ENCODE assay signal across 8 mouse cellular contexts in the genomic region with DNA sequence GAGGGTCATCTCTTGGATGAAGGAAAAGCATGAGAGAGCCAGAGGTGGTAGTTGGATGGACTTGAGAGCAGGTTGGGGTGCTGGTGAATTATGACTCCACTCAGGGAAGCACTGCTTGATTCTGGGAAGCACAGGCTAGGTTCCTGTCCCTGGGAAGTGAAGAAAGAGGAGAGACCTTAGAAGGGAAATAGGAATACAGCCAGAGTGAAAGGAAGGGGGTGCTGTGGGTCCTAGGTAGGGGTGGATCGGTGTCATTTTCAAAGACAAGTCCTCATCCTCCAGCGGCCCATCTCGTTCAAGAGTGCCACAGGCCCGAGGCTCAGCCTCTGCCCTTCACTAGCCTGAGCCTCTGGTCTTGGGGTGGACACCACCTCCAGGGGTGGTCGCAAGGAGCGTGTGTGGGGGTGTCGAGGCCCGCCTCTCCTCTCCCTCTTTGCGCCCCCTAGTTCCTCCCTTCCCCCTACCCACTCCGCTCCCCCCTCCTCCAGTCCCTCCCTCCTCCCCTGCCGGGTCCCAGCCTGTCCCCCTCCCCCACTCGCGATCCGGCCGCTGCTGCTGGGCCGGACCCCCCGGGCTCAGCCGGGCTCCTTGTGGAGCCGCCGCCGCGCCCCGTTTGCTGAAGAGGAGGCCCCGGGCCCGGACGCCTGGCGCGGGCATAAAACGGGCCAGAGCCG. TPM values are rescaled to one million over a fixed set of nuclear protein-coding genes. Genes with fewer than 3 reads are reported as not detected.
DNase-seq lines count a peak whose midpoint lies in the region; ATAC-seq lines count a peak whose summit lies in the region.

No protein-coding gene starts in this region.

- peak overlapping the region; percentile 79 for H3K9ac ChIP-seq in heart, embryonic 12.5 days
- peak overlapping the region; percentile 76 for H3K9ac ChIP-seq in intestine, embryonic 15.5 days
- peak overlapping the region; percentile 86 for H3K9ac ChIP-seq in neural tube, embryonic 12.5 days

- peak overlapping the region; percentile 71 for H3K4me3 ChIP-seq in heart, embryonic 12.5 days
- peak overlapping the region; percentile 65 for H3K4me3 ChIP-seq in intestine, embryonic 15.5 days (replicated peaks)
- H3K4me3 ChIP-seq in neural tube, embryonic 12.5 days, result peak overlapping the region; percentile 71

- H3K27me3 ChIP-seq in heart, embryonic 12.5 days (replicated peaks), result peaks cover 59% of the 10 kb centered on the region
- H3K27me3 ChIP-seq in intestine, embryonic 15.5 days (replicated peaks), result peaks cover 26% of the 10 kb centered on the region
- H3K27me3 ChIP-seq in neural tube, embryonic 12.5 days (replicated peaks), result peaks cover 26% of the 10 kb centered on the region

- no peaks in the 10 kb centered on the region for H3K36me3 ChIP-seq in heart, embryonic 12.5 days
- no peaks in the 10 kb centered on the region for H3K36me3 ChIP-seq in intestine, embryonic 15.5 days
- 0 out of 2 replicates have a peak, but pooled peaks cover 4% of the 10 kb centered on the region for H3K36me3 ChIP-seq in neural tube, embryonic 12.5 days

- no peak overlapping the region for H3K27ac ChIP-seq in heart, embryonic 12.5 days (ENCODE audit: poor library complexity, severe bottlenecking)
- peak overlapping the region; percentile 78 for H3K27ac ChIP-seq in intestine, embryonic 15.5 days
- H3K27ac ChIP-seq in neural tube, embryonic 12.5 days, result peak overlapping the region; percentile 62

- 0 out of 2 replicates have a peak, but pooled peaks have one; percentile 9 for ATAC-seq in heart, embryonic 12.5 days (ENCODE audit: insufficient number of reproducible peaks, low FRiP score)
- ATAC-seq in intestine, embryonic 15.5 days, result peak; percentile 29
- peak; percentile 51 for ATAC-seq in neural tube, embryonic 12.5 days (ENCODE audit: low FRiP score, low read depth)

- peaks cover 19% of the 10 kb centered on the region for H3K4me1 ChIP-seq in heart, embryonic 12.5 days (replicated peaks)
- H3K4me1 ChIP-seq in intestine, embryonic 15.5 days (replicated peaks), result peaks cover 18% of the 10 kb centered on the region
- H3K4me1 ChIP-seq in neural tube, embryonic 12.5 days, result peaks cover 18% of the 10 kb centered on the region

- DNase-seq in heart, adult 11 months, result no peak
- DNase-seq in testis, postnatal 10 days (ENCODE audit: low spot score), result peak; percentile 71
- no peak for DNase-seq in testis, postnatal 14 days (ENCODE audit: low spot score)
- no peak for DNase-seq in adrenal gland, postnatal 25 days
- DNase-seq in natural killer cell, adult 2 months (ENCODE audit: low spot score in 2 of 2), result no peak

- no peaks in the 10 kb centered on the region for H3K9me3 ChIP-seq in heart, embryonic 12.5 days (replicated peaks)
- H3K9me3 ChIP-seq in intestine, embryonic 15.5 days, result no peaks in the 10 kb centered on the region
- no peaks in the 10 kb centered on the region for H3K9me3 ChIP-seq in neural tube, embryonic 12.5 days

- 1% methylated on average over 27 of the region's 30 CpGs for WGBS in heart, embryonic 12.5 days
- 5% methylated on average over 21 of the region's 30 CpGs for WGBS in intestine, embryonic 15.5 days
- WGBS in neural tube, embryonic 12.5 days, result under 1% methylated on average over 26 of the region's 30 CpGs

- peak overlapping the region; percentile 99 for H3K4me2 ChIP-seq in heart, embryonic 12.5 days
- peak overlapping the region; percentile 99 for H3K4me2 ChIP-seq in intestine, embryonic 15.5 days (replicated peaks)
- H3K4me2 ChIP-seq in neural tube, embryonic 12.5 days (replicated peaks), result peak overlapping the region; percentile 90

RNA-seq across cellular contexts. Expression of gene Chrd, which starts 0.5 kb away (rescaled TPM):
- polyA plus RNA-seq in heart, embryonic 12.5 days (2016; fragmentation: Nextera tagmentation; extraction: Ambion mirVana), result 0.54 and 0.94 TPM in 2 replicates
- polyA plus RNA-seq in intestine, embryonic 15.5 days (2015; fragmentation: Nextera tagmentation; extraction: Ambion mirVana), result 3.3 and 3.6 TPM in 2 replicates
- 7.0 and 8.0 TPM in 2 replicates for polyA plus RNA-seq in neural tube, embryonic 12.5 days (2016; fragmentation: Nextera tagmentation; extraction: Ambion mirVana)
- 8.1 and 13.5 TPM in 2 replicates for total RNA-seq in adrenal gland, postnatal 25 days (2021)

RNA-seq across cellular contexts. Expression of gene Thpo, which starts 1.9 kb away (rescaled TPM):
- polyA plus RNA-seq in heart, embryonic 12.5 days (2016; fragmentation: Nextera tagmentation; extraction: Ambion mirVana), result 0.14 and 0.22 TPM in 2 replicates
- polyA plus RNA-seq in intestine, embryonic 15.5 days (2015; fragmentation: Nextera tagmentation; extraction: Ambion mirVana), result 1.8 and 2.4 TPM in 2 replicates
- polyA plus RNA-seq in neural tube, embryonic 12.5 days (2016; fragmentation: Nextera tagmentation; extraction: Ambion mirVana), result 1.2 and 1.3 TPM in 2 replicates
- 1.6 and 3.2 TPM in 2 replicates for total RNA-seq in adrenal gland, postnatal 25 days (2021)

RNA-seq across cellular contexts. Expression of gene Clcn2, which starts 14.8 kb away (rescaled TPM):
- polyA plus RNA-seq in heart, embryonic 12.5 days (2016; fragmentation: Nextera tagmentation; extraction: Ambion mirVana), result 6.2 and 7.0 TPM in 2 replicates
- polyA plus RNA-seq in intestine, embryonic 15.5 days (2015; fragmentation: Nextera tagmentation; extraction: Ambion mirVana), result 14.3 and 15.7 TPM in 2 replicates
- polyA plus RNA-seq in neural tube, embryonic 12.5 days (2016; fragmentation: Nextera tagmentation; extraction: Ambion mirVana), result 40.8 and 43.3 TPM in 2 replicates
- total RNA-seq in adrenal gland, postnatal 25 days (2021), result 45.9 and 74.4 TPM in 2 replicates

RNA-seq across cellular contexts. Expression of gene Polr2h, which starts 14.9 kb away (rescaled TPM):
- 45.0 and 50.5 TPM in 2 replicates for polyA plus RNA-seq in heart, embryonic 12.5 days (2016; fragmentation: Nextera tagmentation; extraction: Ambion mirVana)
- 104 and 112 TPM in 2 replicates for polyA plus RNA-seq in intestine, embryonic 15.5 days (2015; fragmentation: Nextera tagmentation; extraction: Ambion mirVana)
- polyA plus RNA-seq in neural tube, embryonic 12.5 days (2016; fragmentation: Nextera tagmentation; extraction: Ambion mirVana), result 85.4 and 85.5 TPM in 2 replicates
- total RNA-seq in adrenal gland, postnatal 25 days (2021), result 49.8 and 56.3 TPM in 2 replicates

RNA-seq across cellular contexts. Expression of gene Fam131a, which starts 39.3 kb away (rescaled TPM):
- polyA plus RNA-seq in heart, embryonic 12.5 days (2016; fragmentation: Nextera tagmentation; extraction: Ambion mirVana), result 4.0 and 5.2 TPM in 2 replicates
- polyA plus RNA-seq in intestine, embryonic 15.5 days (2015; fragmentation: Nextera tagmentation; extraction: Ambion mirVana), result 6.3 and 6.7 TPM in 2 replicates
- polyA plus RNA-seq in neural tube, embryonic 12.5 days (2016; fragmentation: Nextera tagmentation; extraction: Ambion mirVana), result 20.8 and 24.3 TPM in 2 replicates
- 14.8 and 17.6 TPM in 2 replicates for total RNA-seq in adrenal gland, postnatal 25 days (2021)
